Mouse (Mus musculus) lung, postnatal 0 days (tissue): ENCODE results near the gene Enah.

ENCODE experiments used
- CTCF ChIP-seq: IDR thresholded peaks from 2 replicates; pipeline ENCODE4 v1.5.1; 2016; ENCODE audit warnings: antibody characterized with exemption, mild to moderate bottlenecking
- EP300 ChIP-seq: IDR thresholded peaks from 2 replicates; pipeline ENCODE4 v1.6.1; 2016; ENCODE audit warnings: antibody characterized with exemption, mild to moderate bottlenecking, control low read depth

DNA sequence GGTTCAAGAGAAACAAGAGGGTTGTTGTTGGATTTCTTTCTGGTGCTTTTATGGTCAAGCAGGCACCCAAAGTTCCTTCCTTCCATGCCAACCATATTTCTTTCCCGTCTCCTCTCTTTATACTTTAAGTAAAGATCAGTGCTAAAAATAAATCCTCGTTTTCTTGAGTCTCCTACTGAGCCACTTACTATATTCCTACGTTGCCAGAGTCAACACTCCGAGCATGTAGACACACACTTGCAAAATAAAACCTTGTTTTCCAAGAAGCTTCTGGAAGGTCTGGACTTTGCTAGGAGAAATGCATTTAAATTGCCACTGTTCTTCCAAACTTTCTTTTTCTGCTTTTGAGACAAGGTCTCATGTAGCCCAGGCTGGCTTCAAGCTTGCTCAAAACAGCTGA, 28.3 kb upstream of the Enah start:
- TF ChIP-seq EP300 (no peak), CTCF (no peak)
